ENCODE assay signal across 20 mouse cellular contexts in genomic region chr3:32277572-32277971, GRCm38 (mm10).
"Had no signal": no experiment of that assay in that cellular context is flagged by ENCODE, and none has a peak within 500 bp of the region (broad histone marks: within the 10 kb centered on the region; RNA-seq: fewer than 3 reads in every experiment).

No protein-coding gene starts in this region.

- H3K9ac ChIP-seq: liver, embryonic 12.5 days; liver, embryonic 15.5 days; lung, embryonic 15.5 days; midbrain, embryonic 12.5 days; neural tube, embryonic 12.5 days; stomach, embryonic 15.5 days had no signal

- DNase-seq: kidney, adult 2 months; kidney, postnatal 25 days; layer of hippocampus, adult 9-11 months; liver; lung, adult 18-20 months; lung, postnatal 10 days; lung, postnatal 36 days; right cerebral cortex, adult 18-20 months; right cerebral cortex, postnatal 14 days; right cerebral cortex, postnatal 4 days; thymus, postnatal 25 days had no signal

- ATAC-seq: intestine, postnatal 0 days; liver, embryonic 12.5 days had no signal

- H3K27ac ChIP-seq: kidney, postnatal 0 days; layer of hippocampus, adult 2 months; liver, embryonic 12.5 days; liver, embryonic 15.5 days; lung, embryonic 15.5 days; midbrain, embryonic 12.5 days; neural tube, embryonic 12.5 days; stomach, embryonic 15.5 days had no signal

- H3K4me3 ChIP-seq: layer of hippocampus, adult 2 months; liver, embryonic 12.5 days; liver, embryonic 15.5 days; lung, embryonic 15.5 days; midbrain, embryonic 12.5 days; neural tube, embryonic 12.5 days; stomach, embryonic 15.5 days had no signal

- H3K27me3 ChIP-seq: liver, embryonic 12.5 days; liver, embryonic 15.5 days; lung, embryonic 15.5 days; midbrain, embryonic 12.5 days; neural tube, embryonic 12.5 days; stomach, embryonic 15.5 days had no signal

- H3K36me3 ChIP-seq: liver, embryonic 12.5 days; liver, embryonic 15.5 days; lung, embryonic 15.5 days; midbrain, embryonic 12.5 days; neural tube, embryonic 12.5 days; stomach, embryonic 15.5 days had no signal

- H3K4me1 ChIP-seq: liver, embryonic 12.5 days; liver, embryonic 15.5 days; lung, embryonic 15.5 days; midbrain, embryonic 12.5 days; neural tube, embryonic 12.5 days; stomach, embryonic 15.5 days had no signal

- H3K9me3 ChIP-seq: liver, embryonic 12.5 days; liver, embryonic 15.5 days; lung, embryonic 15.5 days; midbrain, embryonic 12.5 days; stomach, embryonic 15.5 days had no signal

- H3K4me2 ChIP-seq: liver, embryonic 12.5 days; liver, embryonic 15.5 days; lung, embryonic 15.5 days; midbrain, embryonic 12.5 days; neural tube, embryonic 12.5 days; stomach, embryonic 15.5 days had no signal
